Mouse (Mus musculus) lung, postnatal 4 days (tissue): ENCODE measurements around the gene Pdcd2l.
A peak's percentile ranks its signal among the peaks of the same experiment; 100 is the strongest.
"Not testable (repeated sequence)": the region's sequence is repeated elsewhere in the genome, so short reads cannot be mapped to it uniquely, and the experiment has no call there.

Experiments used
- DNase-seq, 2 experiments: peaks; one replicate each; pipeline ENCODE4 v3.0.0; 2021

Pdcd2l gene

GRCm38 (mm10) chr7:34208027-34208745 is 11.7 kb upstream of the Pdcd2l start:
- DNase-seq: no peak

DNA sequence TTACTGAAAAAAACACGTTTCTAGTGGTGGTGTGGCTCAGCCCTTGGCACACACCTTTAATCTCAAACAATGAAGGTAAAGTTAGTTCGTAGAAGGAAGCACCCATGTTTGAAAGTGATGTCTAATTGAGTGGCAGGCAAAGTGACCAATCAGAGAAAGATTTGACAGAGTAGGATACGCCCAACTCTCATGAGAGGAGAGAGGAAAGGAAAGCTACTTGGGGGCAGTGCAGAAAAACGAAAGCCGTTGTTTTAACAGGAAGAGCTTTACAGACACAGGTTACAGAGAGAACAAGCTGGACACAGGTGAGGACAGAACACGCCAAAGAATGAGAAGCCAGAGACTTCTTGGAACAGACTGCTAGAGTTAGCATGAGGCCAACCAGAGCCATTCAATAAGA is 9.9 kb upstream of the Pdcd2l start:
- DNase-seq: no peak

- DNase-seq: not testable (repeated sequence)
Measured at GRCm38 (mm10) chr7:34202147-34202546, 5.7 kb upstream of the Pdcd2l start.

DNA sequence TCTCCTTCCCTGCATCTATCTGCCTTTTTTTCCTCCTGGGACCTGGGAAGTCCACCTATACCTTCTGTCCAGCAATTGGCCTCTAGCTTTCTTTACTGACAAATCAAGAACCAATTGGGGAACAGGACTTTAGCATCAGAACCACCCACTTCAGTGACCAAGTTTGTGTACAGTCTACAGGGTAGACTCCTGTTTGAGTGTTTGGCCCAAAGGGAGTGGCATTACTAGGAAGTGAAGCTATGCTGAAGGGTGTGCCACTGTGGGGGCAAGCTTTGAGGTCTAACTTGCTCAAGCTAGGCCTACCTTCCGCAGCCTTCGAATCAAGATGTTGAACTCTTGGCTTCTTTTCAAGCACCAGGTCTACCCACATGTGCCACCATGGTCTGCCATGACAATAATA is 4.4 kb upstream of the Pdcd2l start:
- no peak for DNase-seq

DNA sequence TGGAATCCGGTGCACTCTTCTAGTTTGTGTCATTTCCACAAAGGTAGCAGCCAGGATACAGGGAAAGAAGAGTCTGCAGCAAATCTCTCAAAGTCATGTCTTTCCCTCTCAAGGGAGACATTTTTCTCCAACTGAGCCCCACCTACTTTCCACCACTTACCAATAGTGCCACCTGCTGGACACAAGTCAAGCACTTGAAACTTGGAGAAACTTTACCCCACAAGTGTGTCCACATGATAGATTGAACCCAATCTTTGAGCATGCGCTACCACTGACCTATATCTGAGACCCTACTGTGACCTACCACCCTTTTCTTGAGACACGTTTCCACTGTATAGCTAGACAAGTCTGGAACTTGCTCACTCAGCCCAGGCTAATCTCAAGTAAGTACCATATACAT is 1.9 kb upstream of the Pdcd2l start:
- peak in 1 of 2 experiments; percentile 54 for DNase-seq

GRCm38 (mm10) chr7:34195632-34196031 is 829 bp downstream of the Pdcd2l start:
- no peak for DNase-seq

- DNase-seq: no peak
Measured at GRCm38 (mm10) chr7:34192825-34193224, 3.6 kb downstream of the Pdcd2l start.

DNA sequence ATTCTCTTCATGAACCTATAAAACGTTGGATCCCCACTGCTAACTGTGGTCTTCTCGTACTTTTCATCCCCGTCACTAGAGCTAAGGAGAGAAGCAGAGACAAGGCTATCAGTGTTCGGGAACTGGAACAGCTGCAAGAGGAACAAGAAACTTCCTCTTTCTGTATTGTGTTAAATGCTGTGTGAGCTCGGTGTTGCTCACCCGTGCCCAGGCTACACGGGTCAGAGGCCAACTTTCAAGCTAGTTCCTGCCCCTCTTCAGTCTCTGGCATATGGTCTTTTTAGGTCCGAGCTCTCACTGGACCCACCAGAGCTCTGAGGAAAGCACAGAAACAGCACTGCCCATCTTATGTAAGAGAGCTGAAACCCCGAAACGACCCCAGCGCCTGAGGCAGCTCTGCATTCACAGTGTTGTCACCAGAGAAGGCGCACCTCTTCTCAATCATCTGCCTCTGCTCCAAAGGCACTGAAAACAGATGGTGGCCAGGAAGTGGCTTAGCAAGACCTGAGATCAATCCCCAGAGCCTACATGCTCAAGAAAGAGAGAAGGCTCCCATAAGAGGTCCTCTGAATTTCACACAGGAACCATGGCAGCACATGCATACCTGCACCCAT is 7.0 kb downstream of the Pdcd2l start:
- DNase-seq: peak in 1 of 2 experiments; percentile 18

- DNase-seq: no peak
Measured at GRCm38 (mm10) chr7:34183794-34184193, 12.7 kb downstream of the Pdcd2l start.

- DNase-seq: no peak
Measured at GRCm38 (mm10) chr7:34183356-34183755, 13.1 kb downstream of the Pdcd2l start.

DNA sequence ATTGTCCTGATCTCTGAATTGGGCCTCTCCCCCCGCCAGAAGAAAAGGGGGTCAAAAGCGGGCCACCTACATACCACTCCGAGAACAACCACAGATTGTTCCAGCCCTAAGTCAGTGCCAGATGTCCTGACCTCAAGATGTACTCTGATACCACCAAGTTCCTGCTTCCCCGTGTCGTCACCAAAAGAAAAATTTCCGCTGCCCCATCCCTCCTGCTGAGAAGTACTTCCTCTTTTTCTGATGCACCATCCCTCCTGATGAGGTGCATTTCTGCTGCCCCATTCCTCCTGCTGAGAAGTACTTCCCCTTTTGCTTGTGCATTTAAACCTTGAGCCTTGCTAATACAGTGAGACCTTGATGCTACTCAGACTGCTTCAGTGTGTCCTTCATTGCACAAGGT is 20.2 kb downstream of the Pdcd2l start:
- DNase-seq: not testable (repeated sequence)

- DNase-seq: no peak
Measured at GRCm38 (mm10) chr7:34172251-34172650, 24.2 kb downstream of the Pdcd2l start.

GRCm38 (mm10) chr7:34169454-34169853 is 27.0 kb downstream of the Pdcd2l start, which contains the start of gene Uba2:
Uba2 (minus strand) TSS chr7:34169599.
- DNase-seq: no peak

DNA sequence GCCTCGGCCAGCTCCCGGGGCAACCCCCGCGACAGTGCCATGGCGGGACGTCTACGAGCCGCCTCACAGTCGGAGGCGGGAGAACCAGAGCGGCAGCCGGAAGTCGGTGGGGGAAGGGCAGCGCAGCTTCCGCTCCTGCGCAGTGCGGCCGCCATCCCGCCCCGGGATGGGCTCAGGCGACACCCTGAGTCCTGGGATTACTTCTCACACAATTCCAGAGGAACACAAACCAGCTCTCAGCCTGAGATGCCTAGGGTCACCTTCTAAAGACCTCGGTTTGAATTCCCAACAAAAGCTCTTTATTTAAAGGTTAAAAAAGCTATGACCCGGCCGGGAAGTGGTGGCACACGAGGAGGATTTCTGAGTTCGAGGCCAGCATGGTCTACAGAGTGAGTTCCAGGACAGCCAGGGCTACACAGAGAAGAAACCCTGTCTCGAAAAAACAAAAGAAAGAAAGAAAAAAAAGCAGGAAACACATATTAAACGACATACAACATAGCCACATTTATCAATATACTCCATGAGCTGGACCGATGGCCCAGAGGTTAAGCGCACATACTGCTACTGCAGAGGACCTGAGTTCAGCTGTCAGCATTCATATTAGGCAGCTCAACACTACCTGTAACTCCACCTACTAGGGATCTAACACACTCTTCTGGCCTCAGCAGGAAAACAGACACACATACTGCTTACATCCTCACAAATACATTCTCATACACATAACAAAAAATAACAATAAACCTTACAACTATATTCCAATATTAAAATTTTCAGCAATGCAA is 27.8 kb downstream of the Pdcd2l start:
- DNase-seq: peak; percentile 95

- DNase-seq: no peak
Measured at GRCm38 (mm10) chr7:34167766-34168469, 28.5 kb downstream of the Pdcd2l start.

GRCm38 (mm10) chr7:34166850-34167249 is 29.6 kb downstream of the Pdcd2l start:
- peak in 1 of 2 experiments; percentile 53 for DNase-seq

GRCm38 (mm10) chr7:34165999-34166398 is 30.5 kb downstream of the Pdcd2l start:
- DNase-seq: no peak

GRCm38 (mm10) chr7:34164671-34165070 is 31.8 kb downstream of the Pdcd2l start:
- no peak for DNase-seq

- no peak for DNase-seq
Measured at GRCm38 (mm10) chr7:34159167-34159566, 37.3 kb downstream of the Pdcd2l start.

DNA sequence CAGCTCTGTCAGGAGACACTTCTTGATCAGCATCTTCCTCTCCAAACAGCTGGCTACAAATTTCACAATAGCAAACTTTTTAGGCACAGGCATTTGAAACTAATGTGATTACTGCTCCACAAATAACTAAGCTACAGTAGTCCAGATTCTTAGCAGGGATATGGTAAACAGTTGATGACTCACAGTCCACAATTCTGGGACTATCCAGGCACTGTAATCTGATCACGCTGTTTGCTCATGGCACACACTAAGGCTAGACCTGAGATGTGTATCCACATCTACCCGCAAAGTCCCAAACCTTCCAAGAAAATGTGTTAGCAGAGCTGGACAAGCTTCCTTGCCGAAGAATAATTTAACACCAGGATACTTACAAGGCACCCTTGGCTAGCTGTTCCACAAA is 38.5 kb downstream of the Pdcd2l start:
- no peak for DNase-seq

- no peak for DNase-seq
Measured at GRCm38 (mm10) chr7:34147193-34147592, 49.3 kb downstream of the Pdcd2l start.

- DNase-seq: no peak
Measured at GRCm38 (mm10) chr7:34141123-34141522, 55.3 kb downstream of the Pdcd2l start.

- DNase-seq: no peak
Measured at GRCm38 (mm10) chr7:34139493-34139892, 57.0 kb downstream of the Pdcd2l start.
